Mouse (Mus musculus) urinary bladder, postnatal 14 days (tissue): Measurements from ENCODE around the gene C1rl.
A peak's percentile ranks its signal among the peaks of the same experiment; 100 is the strongest.
"Not testable (repeated sequence)": the region's sequence is repeated elsewhere in the genome, so short reads cannot be mapped to it uniquely, and the experiment has no call there.

Experiments used
- DNase-seq: peaks from one replicate; pipeline ENCODE4 v3.0.0; 2021; ENCODE audit warnings: low spot score

Gene C1rl

GRCm38 (mm10) chr6:124505028-124505427 is 12.1 kb downstream of the C1rl start:
- DNase-seq: no peak

GRCm38 (mm10) chr6:124506991-124507390 is 14.1 kb downstream of the C1rl start:
- no peak for DNase-seq

GRCm38 (mm10) chr6:124508292-124508691 is 15.4 kb downstream of the C1rl start:
- no peak for DNase-seq

GRCm38 (mm10) chr6:124509192-124509591 is 16.3 kb downstream of the C1rl start:
- not testable (repeated sequence) for DNase-seq

- no peak for DNase-seq
Measured at GRCm38 (mm10) chr6:124511936-124512335, 19.0 kb downstream of the C1rl start.

- DNase-seq: peak; percentile 64
Measured at GRCm38 (mm10) chr6:124512355-124512836, 19.5 kb downstream of the C1rl start, which contains the start of gene C1ra. Gene C1ra (plus strand): TSS chr6:124512405.

GRCm38 (mm10) chr6:124517733-124518132 is 24.8 kb downstream of the C1rl start:
- not testable (repeated sequence) for DNase-seq

- DNase-seq: not testable (repeated sequence)
Measured at GRCm38 (mm10) chr6:124522082-124522481, 29.2 kb downstream of the C1rl start.

- no peak for DNase-seq
Measured at GRCm38 (mm10) chr6:124527881-124528280, 35.0 kb downstream of the C1rl start.

GRCm38 (mm10) chr6:124531077-124531476 is 38.2 kb downstream of the C1rl start:
- no peak for DNase-seq

- not testable (repeated sequence) for DNase-seq
Measured at GRCm38 (mm10) chr6:124536125-124536829, 43.4 kb downstream of the C1rl start.

GRCm38 (mm10) chr6:124541176-124541575 is 48.3 kb downstream of the C1rl start:
- not testable (repeated sequence) for DNase-seq

GRCm38 (mm10) chr6:124542284-124542683 is 49.4 kb downstream of the C1rl start, which contains the start of gene C1s1:
Gene C1s1 (minus strand): TSS chr6:124542359.
- peak; percentile 80 for DNase-seq

GRCm38 (mm10) chr6:124544466-124544865 is 51.6 kb downstream of the C1rl start:
- DNase-seq: peak; percentile 35

- DNase-seq: no peak
Measured at GRCm38 (mm10) chr6:124545425-124545824, 52.5 kb downstream of the C1rl start.

- not testable (repeated sequence) for DNase-seq
Measured at GRCm38 (mm10) chr6:124547979-124548378, 55.1 kb downstream of the C1rl start.

- DNase-seq: no peak
Measured at GRCm38 (mm10) chr6:124549023-124549550, 56.2 kb downstream of the C1rl start.

GRCm38 (mm10) chr6:124552766-124553165 is 59.9 kb downstream of the C1rl start:
- DNase-seq: no peak

GRCm38 (mm10) chr6:124555956-124556355 is 63.0 kb downstream of the C1rl start:
- not testable (repeated sequence) for DNase-seq
